ENCODE assay signal across 9 mouse cellular contexts in the genomic region with DNA sequence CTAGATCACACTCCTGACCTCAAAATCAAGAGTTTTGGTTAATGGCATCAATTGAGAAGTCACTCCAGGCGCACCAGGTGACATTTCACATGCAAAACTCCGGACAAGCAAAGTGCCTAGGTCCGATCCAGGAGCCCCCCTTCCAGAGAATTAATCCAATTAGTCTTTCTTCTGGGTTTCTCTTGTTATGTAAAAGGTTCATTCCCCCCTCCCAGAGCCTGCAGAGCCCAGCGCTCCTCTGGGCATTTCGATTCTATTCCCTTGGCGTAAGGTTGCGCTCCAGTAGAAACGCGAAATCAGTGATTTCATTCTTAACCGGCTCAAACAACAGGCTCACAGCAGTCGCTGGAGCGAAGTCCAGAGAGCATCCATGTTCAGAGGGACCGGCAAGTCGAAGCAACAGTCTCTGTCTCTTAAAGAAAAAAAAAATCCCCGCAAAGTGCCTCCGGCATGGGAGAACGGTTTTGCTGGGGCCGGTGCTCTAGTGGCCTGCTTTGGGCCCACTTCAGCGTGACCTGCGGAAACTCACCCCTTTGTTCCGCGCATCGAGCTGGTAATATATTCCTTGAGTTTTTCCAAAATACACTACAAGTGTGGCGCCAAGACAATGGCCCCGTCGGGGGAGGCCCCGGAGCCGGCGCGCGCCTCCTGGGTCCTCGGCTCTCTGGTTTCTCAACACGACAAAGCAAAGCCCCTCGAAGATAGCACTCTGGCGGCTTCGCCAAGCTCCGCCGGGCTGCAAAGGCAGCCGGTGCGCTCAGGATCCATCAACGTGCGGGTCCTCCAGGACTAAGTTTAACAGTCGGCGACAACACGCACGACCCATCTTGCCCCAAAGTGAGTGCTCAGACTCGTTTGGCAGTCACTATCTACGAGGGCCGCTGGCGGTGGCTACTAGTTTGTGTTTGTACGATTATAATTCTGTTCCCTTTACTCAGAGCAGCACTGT. TPM values are rescaled to one million over a fixed set of nuclear protein-coding genes. Genes with fewer than 3 reads are reported as not detected.
DNase-seq lines count a peak whose midpoint lies in the region; ATAC-seq lines count a peak whose summit lies in the region.
"Had no signal": no experiment of that assay in that cellular context is flagged by ENCODE, and none has a peak within 500 bp of the region (broad histone marks: within the 10 kb centered on the region; RNA-seq: fewer than 3 reads in every experiment).

No protein-coding gene starts in this region.

- ATAC-seq in forebrain, embryonic 12.5 days (ENCODE audit: low FRiP score): no peak

- H3K4me2 ChIP-seq in forebrain, embryonic 12.5 days: peak overlapping the region; percentile 67

- peak overlapping the region; percentile 55 for H3K4me3 ChIP-seq in forebrain, embryonic 12.5 days (replicated peaks)

- H3K4me1 ChIP-seq in forebrain, embryonic 12.5 days: peaks cover 77% of the 10 kb centered on the region

- H3K27ac ChIP-seq in forebrain, embryonic 12.5 days: peak overlapping the region; percentile 61

- H3K9me3 ChIP-seq in forebrain, embryonic 12.5 days: no peaks in the 10 kb centered on the region

- H3K27me3 ChIP-seq in forebrain, embryonic 12.5 days: peaks cover 71% of the 10 kb centered on the region

- peak overlapping the region; percentile 73 for H3K9ac ChIP-seq in forebrain, embryonic 12.5 days

- H3K36me3 ChIP-seq in forebrain, embryonic 12.5 days (replicated peaks): no peaks in the 10 kb centered on the region; the same call in 1 of the 2 replicates

- WGBS in forebrain, embryonic 12.5 days: under 1% methylated on average over 51 of the region's 51 CpGs

- peak; percentile 14 for DNase-seq in right cerebral cortex, postnatal 25 days
- no peak for DNase-seq in right cerebral cortex, adult 18-20 months
- DNase-seq in kidney, postnatal 10 days: peak; percentile 13
- DNase-seq in retina, postnatal 1 day: peak; percentile 29
- DNase-seq in layer of hippocampus, adult 9-11 months: no peak
- no peak for DNase-seq in thymus, postnatal 14 days
- no peak for DNase-seq in cerebellum, postnatal 10 days

RNA-seq across cellular contexts. Expression of a gene that starts 2.9 kb away (rescaled TPM):
- 24.8 and 26.5 TPM in 2 replicates for polyA plus RNA-seq in forebrain, embryonic 12.5 days (2016; fragmentation: Nextera tagmentation; extraction: Ambion mirVana)
- polyA plus RNA-seq: spleen, adult 2 months had no signal

Comparison
In these comparisons a context has a peak if more than half of its experiments do, and no peak if none do; other contexts are left out.
1. DNase-seq: peak in right cerebral cortex, postnatal 25 days (single experiment), kidney, postnatal 10 days (single experiment) and retina, postnatal 1 day (single experiment); none in right cerebral cortex, adult 18-20 months (single experiment), layer of hippocampus, adult 9-11 months (single experiment), thymus, postnatal 14 days (single experiment) and cerebellum, postnatal 10 days (0 of 2).